Mouse (Mus musculus): ENCODE measurements around the gene Stat6. TPM values are rescaled to one million over a fixed set of nuclear protein-coding genes. Genes with fewer than 3 reads are reported as not detected.
A peak's percentile ranks its signal among the peaks of the same experiment; 100 is the strongest.

The Stat6 gene
- polyA plus RNA-seq, 1 experiment from 2014 or later, result 13.0 TPM

DNA sequence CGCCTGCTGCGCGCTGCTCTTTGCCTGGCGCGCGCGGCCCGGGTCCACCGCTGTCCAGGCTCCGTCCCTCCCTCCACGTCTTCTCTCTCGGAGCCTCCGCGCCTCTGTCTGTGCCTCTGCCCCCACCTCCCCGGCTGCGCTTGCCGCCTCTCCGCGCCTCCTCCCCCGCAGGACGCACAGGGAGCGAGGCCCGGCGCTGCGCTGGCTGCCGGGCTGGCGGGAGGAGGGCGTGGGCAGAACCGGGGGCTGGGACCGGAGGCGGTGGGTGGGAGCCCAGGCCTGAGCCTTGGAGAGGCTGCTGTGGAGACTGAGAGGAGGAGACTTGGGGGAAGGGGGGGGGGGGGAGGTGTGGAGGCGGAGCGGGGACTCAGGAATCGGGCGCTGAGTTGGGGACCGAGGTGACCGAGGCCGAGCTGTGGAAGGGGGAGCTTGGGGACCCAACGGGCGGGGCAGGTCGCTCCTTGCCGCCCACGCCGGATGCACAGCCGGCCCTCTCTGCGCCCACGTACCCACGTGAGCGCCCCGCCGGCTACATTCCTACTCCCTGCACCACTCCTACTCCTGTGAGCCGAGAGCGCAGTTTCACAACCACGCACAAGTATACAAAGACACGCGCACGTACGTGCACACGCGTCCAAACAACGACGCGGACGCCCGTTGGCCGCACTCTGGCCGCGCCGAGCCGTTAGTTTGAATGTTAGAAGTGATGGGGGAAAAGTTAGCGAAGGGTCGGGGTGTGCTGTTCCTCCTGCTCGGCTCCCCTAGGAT is 23.9 kb downstream of the Stat6 start, which contains the start of gene Nemp1:
TSS of gene Nemp1 (plus strand) at position 401 of the 768 bp plus-strand sequence.
- peaks cover 43% of the 10 kb centered on the region for H3K4me1 ChIP-seq (ENCODE audit: insufficient read depth)

GRCm38 (mm10) chr10:127667269-127668092 is 24.7 kb downstream of the Stat6 start:
- peak; percentile 64 for ATAC-seq
- H3K27ac ChIP-seq (ENCODE audit: low read depth), result peak overlapping the region; percentile 95

More for the DNA sequence above, 23.9 kb downstream of the Stat6 start, which contains the start of gene Nemp1:
- H3K4me3 ChIP-seq (ENCODE audit: low read depth, low read length), result peak within 1 kb of the TSS; percentile 61
- H3K4me2 ChIP-seq (ENCODE audit: low read depth, low read length), result peak within 1 kb of the TSS; percentile 90
- DNase-seq (peak; percentile 78), ATAC-seq (peak; percentile 74)
- H3K27me3 ChIP-seq (ENCODE audit: insufficient read depth, low read length), result peaks cover 28% of the 10 kb centered on the region
- H3K36me3 ChIP-seq (replicated peaks; ENCODE audit: insufficient read depth, low read length), result peaks cover 12% of the 10 kb centered on the region; the same call in 1 of the 2 replicates
- H3K9ac ChIP-seq (replicated peaks), result peak within 1 kb of the TSS; percentile 72
- under 1% methylated on average over 69 of the region's 73 CpGs for WGBS (ENCODE audit: insufficient replicate concordance)
- TF ChIP-seq EP300 (IDR thresholded peaks at IDR 0.05; ENCODE audit: low read depth) (no peak), CTCF (IDR thresholded peaks at IDR 0.05; ENCODE audit: low read depth) (no peak)
- no peaks in the 10 kb centered on the region for H3K9me3 ChIP-seq (ENCODE audit: low read length)
- peak within 1 kb of the TSS; percentile 95 for H3K27ac ChIP-seq (ENCODE audit: low read depth)

DNA sequence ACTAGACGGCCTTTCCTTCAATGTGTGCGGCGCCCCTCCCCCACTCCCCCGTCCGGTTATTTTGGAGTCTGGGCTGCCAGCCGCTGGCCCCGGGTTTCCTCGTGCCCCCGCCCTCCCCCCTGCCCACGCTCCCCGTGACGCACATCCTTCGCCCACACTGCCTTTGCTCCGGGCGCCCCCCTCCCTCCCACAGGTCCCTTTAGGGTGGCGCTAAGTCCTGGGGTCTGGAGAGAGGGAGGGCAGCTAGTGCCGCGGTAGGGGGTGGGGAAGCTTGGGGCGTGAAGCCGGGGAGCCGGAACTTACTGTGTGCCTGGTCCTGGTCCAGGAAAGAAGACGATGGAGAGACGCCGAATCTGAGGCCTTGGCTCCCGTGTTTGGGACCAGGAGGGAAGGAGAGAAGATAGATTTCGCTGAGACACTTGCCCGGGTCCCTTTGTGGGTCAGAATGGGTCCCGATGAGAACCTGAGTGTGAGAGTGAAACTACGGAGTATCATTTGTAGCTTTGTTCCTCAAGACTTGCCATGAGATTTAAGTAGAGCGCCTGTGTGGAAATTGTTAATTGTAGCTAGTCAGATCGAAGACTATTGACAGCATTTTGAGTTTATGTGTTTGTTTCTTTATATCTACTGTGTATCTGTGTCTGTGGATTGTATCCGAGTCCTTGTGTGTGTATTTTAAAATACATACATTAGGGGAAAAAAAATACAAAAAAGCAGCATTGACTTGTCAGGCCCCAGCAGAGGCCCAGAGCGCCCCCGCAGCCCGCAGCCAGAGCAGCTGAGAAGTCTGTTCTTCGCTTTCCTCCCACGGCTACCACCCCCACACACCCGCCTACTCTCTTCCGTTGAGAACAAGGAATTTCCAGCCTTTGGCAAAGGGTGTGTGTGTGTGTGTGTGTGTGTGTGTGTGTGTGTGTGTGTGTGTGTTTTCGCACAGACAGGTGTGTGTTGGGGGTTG is 25.6 kb downstream of the Stat6 start, which contains the start of gene Nab2:
TSS of gene Nab2 (minus strand) at position 476 of the 958 bp plus-strand sequence.
- H3K36me3 ChIP-seq (replicated peaks; ENCODE audit: insufficient read depth, low read length), result peaks cover 6% of the 10 kb centered on the region; the same call in 1 of the 2 replicates
- ATAC-seq (peak; percentile 14), DNase-seq (peak; percentile 78)
- peaks cover 28% of the 10 kb centered on the region for H3K27me3 ChIP-seq (ENCODE audit: insufficient read depth, low read length)
- peak within 1 kb of the TSS; percentile 61 for H3K4me3 ChIP-seq (ENCODE audit: low read depth, low read length)
- H3K9me3 ChIP-seq (ENCODE audit: low read length), result no peaks in the 10 kb centered on the region
- peak within 1 kb of the TSS; percentile 63 for H3K9ac ChIP-seq (replicated peaks)
- TF ChIP-seq EP300 (IDR thresholded peaks at IDR 0.05; ENCODE audit: low read depth) (no peak), CTCF (IDR thresholded peaks at IDR 0.05; ENCODE audit: low read depth) (no peak)
- WGBS (ENCODE audit: insufficient replicate concordance), result 4% methylated on average over 36 of the region's 40 CpGs
- peaks cover 30% of the 10 kb centered on the region for H3K4me1 ChIP-seq (ENCODE audit: insufficient read depth)
- peak within 1 kb of the TSS; percentile 90 for H3K4me2 ChIP-seq (ENCODE audit: low read depth, low read length)
- peak within 1 kb of the TSS; percentile 95 for H3K27ac ChIP-seq (ENCODE audit: low read depth)

More at GRCm38 (mm10) chr10:127667269-127668092, 24.7 kb downstream of the Stat6 start:
- TF ChIP-seq CTCF (IDR thresholded peaks at IDR 0.05; ENCODE audit: low read depth) (no peak), EP300 (IDR thresholded peaks at IDR 0.05; ENCODE audit: low read depth) (no peak)
- DNase-seq, result peak; percentile 83
- peak overlapping the region; percentile 63 for H3K9ac ChIP-seq (replicated peaks)
- 6% methylated on average over 33 of the region's 35 CpGs for WGBS (ENCODE audit: insufficient replicate concordance)
- H3K4me2 ChIP-seq (ENCODE audit: low read depth, low read length), result peak overlapping the region; percentile 90
- peak overlapping the region; percentile 61 for H3K4me3 ChIP-seq (ENCODE audit: low read depth, low read length)
- H3K27me3 ChIP-seq (ENCODE audit: insufficient read depth, low read length), result peaks cover 28% of the 10 kb centered on the region
- H3K36me3 ChIP-seq (replicated peaks; ENCODE audit: insufficient read depth, low read length), result peaks cover 12% of the 10 kb centered on the region; the same call in 1 of the 2 replicates
- peaks cover 39% of the 10 kb centered on the region for H3K4me1 ChIP-seq (ENCODE audit: insufficient read depth)
- H3K9me3 ChIP-seq (ENCODE audit: low read length), result no peaks in the 10 kb centered on the region

- TF ChIP-seq EP300 (IDR thresholded peaks at IDR 0.05; ENCODE audit: low read depth) (no peak), CTCF (IDR thresholded peaks at IDR 0.05; ENCODE audit: low read depth) (no peak)
- DNase-seq (no peak), ATAC-seq (no peak)
- Histone ChIP-seq H3K9me3 (ENCODE audit: low read length) (no peaks in the 10 kb centered on the region), H3K9ac (replicated peaks) (no peak overlapping the region; the same call in 1 of the 2 replicates), H3K27me3 (ENCODE audit: insufficient read depth, low read length) (peaks cover 28% of the 10 kb centered on the region), H3K27ac (ENCODE audit: low read depth) (peak overlapping the region; percentile 95), H3K36me3 (replicated peaks; ENCODE audit: insufficient read depth, low read length) (no peaks in the 10 kb centered on the region; the same call in 1 of the 2 replicates), H3K4me2 (ENCODE audit: low read depth, low read length) (peak overlapping the region; percentile 90), H3K4me3 (ENCODE audit: low read depth, low read length) (no peak overlapping the region), H3K4me1 (ENCODE audit: insufficient read depth) (peaks cover 23% of the 10 kb centered on the region)
- 57% methylated on average over 7 of the region's 7 CpGs for WGBS (ENCODE audit: insufficient replicate concordance)
Measured at GRCm38 (mm10) chr10:127669170-127669569, 26.4 kb downstream of the Stat6 start.

DNA sequence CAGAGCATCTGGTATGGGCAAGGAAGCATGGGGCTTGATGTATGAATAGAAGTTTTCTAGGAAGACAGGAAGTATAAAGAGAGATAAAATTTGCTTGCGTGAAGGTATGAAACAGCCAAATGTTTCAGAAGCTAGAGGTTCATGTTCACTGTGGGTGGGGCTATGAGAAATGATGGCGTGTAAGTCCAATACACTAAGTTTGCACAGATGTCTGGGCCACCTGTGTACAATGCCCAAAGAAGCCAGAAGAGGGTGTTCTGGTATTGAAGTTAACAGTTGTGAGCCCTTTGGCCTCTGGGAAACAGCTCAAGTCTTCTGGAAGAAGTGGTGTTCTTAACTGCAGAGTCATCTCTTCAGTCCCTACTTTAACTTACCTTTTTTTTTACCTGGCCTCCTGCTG is 27.4 kb downstream of the Stat6 start:
- peaks cover 13% of the 10 kb centered on the region for H3K4me1 ChIP-seq (ENCODE audit: insufficient read depth)
- H3K27me3 ChIP-seq (ENCODE audit: insufficient read depth, low read length), result peaks cover 22% of the 10 kb centered on the region
- TF ChIP-seq CTCF (IDR thresholded peaks at IDR 0.05; ENCODE audit: low read depth), result no peak
- TF ChIP-seq EP300 (IDR thresholded peaks at IDR 0.05; ENCODE audit: low read depth), result no peak
- H3K9me3 ChIP-seq (ENCODE audit: low read length), result no peaks in the 10 kb centered on the region
- no peak overlapping the region for H3K9ac ChIP-seq (replicated peaks)
- H3K27ac ChIP-seq (ENCODE audit: low read depth), result no peak overlapping the region
- WGBS (ENCODE audit: insufficient replicate concordance), result 56% methylated on average over 2 of the region's 2 CpGs
- no peak overlapping the region for H3K4me3 ChIP-seq (ENCODE audit: low read depth, low read length)
- H3K36me3 ChIP-seq (replicated peaks; ENCODE audit: insufficient read depth, low read length), result no peaks in the 10 kb centered on the region
- DNase-seq (no peak), ATAC-seq (no peak)
- no peak overlapping the region for H3K4me2 ChIP-seq (ENCODE audit: low read depth, low read length)

Data from liver, postnatal 0 days (tissue).